Mouse (Mus musculus): ENCODE data around the gene Rab3ip. TPM values are rescaled to one million over a fixed set of nuclear protein-coding genes. Genes with fewer than 3 reads are reported as not detected.

Rab3ip gene
- polyA plus RNA-seq, 1 experiment from 2014 or later: 41.9 TPM

DNA sequence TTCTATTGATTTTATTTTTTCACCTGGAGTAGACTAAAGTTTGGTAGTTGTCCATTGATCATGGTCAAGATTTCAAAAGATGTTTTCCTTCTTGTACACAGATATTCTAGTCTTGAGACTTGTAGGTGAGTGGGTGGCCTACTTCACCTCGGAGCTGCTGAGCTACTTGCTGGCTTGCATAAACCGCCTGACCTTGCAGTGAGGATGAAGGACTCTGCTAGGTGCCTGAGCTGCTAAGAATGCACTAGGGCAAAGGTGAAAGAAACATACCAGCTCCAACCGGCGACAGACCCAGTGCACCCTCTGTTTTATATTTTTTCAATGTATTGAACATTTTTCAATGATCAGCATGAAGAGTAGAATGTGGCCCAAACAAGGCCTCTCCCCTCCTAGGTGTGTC lies 29.7 kb upstream of the Rab3ip start:
- Histone ChIP-seq H3K9ac (replicated peaks) (no peak overlapping the region), H3K27ac (no peak overlapping the region), H3K4me3 (replicated peaks) (no peak overlapping the region), H3K9me3 (no peaks in the 10 kb centered on the region), H3K4me2 (no peak overlapping the region), H3K36me3 (no peaks in the 10 kb centered on the region), H3K27me3 (no peaks in the 10 kb centered on the region), H3K4me1 (replicated peaks) (no peaks in the 10 kb centered on the region)
- no peak for ATAC-seq (ENCODE audit: insufficient number of reproducible peaks, insufficient read depth, low FRiP score, low TSS enrichment, low read depth)
- WGBS: 82% methylated on average over 4 of the region's 4 CpGs

GRCm38 (mm10) chr10:116978841-116979240 lies 28.3 kb upstream of the Rab3ip start:
- H3K27me3 ChIP-seq: no peaks in the 10 kb centered on the region
- H3K9me3 ChIP-seq: no peaks in the 10 kb centered on the region
- no peaks in the 10 kb centered on the region for H3K4me1 ChIP-seq (replicated peaks)
- H3K27ac ChIP-seq: no peak overlapping the region
- ATAC-seq (ENCODE audit: insufficient number of reproducible peaks, insufficient read depth, low FRiP score, low TSS enrichment, low read depth): no peak
- no peak overlapping the region for H3K4me3 ChIP-seq (replicated peaks)
- no peak overlapping the region for H3K9ac ChIP-seq (replicated peaks)
- no peaks in the 10 kb centered on the region for H3K36me3 ChIP-seq
- 88% methylated on average over 9 of the region's 9 CpGs for WGBS
- H3K4me2 ChIP-seq: no peak overlapping the region

GRCm38 (mm10) chr10:116977858-116978257 lies 27.3 kb upstream of the Rab3ip start:
- Histone ChIP-seq H3K4me2 (no peak overlapping the region), H3K36me3 (no peaks in the 10 kb centered on the region), H3K9me3 (no peaks in the 10 kb centered on the region), H3K4me1 (replicated peaks) (no peaks in the 10 kb centered on the region), H3K27me3 (no peaks in the 10 kb centered on the region), H3K27ac (no peak overlapping the region), H3K4me3 (replicated peaks) (no peak overlapping the region), H3K9ac (replicated peaks) (no peak overlapping the region)
- WGBS: 86% methylated on average over 2 of the region's 2 CpGs
- no peak for ATAC-seq (ENCODE audit: insufficient number of reproducible peaks, insufficient read depth, low FRiP score, low TSS enrichment, low read depth)

DNA sequence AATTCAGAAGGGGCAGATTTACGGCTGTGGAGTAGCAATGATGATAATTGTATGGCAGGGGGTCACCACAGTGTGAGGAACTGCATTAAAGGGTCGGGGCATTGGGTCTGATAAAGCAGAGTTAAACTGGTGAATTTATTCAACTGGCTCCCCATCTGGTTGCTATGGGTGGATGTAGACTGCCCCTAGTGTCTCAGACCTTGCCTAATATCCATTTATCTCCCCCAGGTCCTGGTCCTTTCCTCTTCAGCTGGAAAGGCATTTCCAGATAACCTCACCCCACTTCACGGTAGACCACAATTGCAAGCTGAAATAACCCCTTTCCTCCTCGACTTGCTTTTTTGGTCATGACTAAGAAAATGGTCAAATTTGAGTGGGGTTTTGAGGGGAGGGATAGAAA lies 26.9 kb upstream of the Rab3ip start:
- Histone ChIP-seq H3K36me3 (no peaks in the 10 kb centered on the region), H3K4me2 (no peak overlapping the region), H3K9ac (replicated peaks) (no peak overlapping the region), H3K27me3 (no peaks in the 10 kb centered on the region), H3K4me3 (replicated peaks) (no peak overlapping the region), H3K4me1 (replicated peaks) (no peaks in the 10 kb centered on the region), H3K9me3 (no peaks in the 10 kb centered on the region), H3K27ac (no peak overlapping the region)
- WGBS: 43% methylated on average over 4 of the region's 4 CpGs
- ATAC-seq (ENCODE audit: insufficient number of reproducible peaks, insufficient read depth, low FRiP score, low TSS enrichment, low read depth): no peak

GRCm38 (mm10) chr10:116972509-116972908 lies 21.9 kb upstream of the Rab3ip start, which contains the start of gene Gm10271:
TSS of gene Gm10271 (minus strand) at chr10:116972609.
- no peak within 1 kb of the TSS for H3K9ac ChIP-seq (replicated peaks)
- no peaks in the 10 kb centered on the region for H3K27me3 ChIP-seq
- no peaks in the 10 kb centered on the region for H3K4me1 ChIP-seq (replicated peaks)
- H3K4me3 ChIP-seq (replicated peaks): no peak within 1 kb of the TSS
- no peaks in the 10 kb centered on the region for H3K9me3 ChIP-seq
- no peaks in the 10 kb centered on the region for H3K36me3 ChIP-seq
- 92% methylated on average over 6 of the region's 6 CpGs for WGBS
- H3K4me2 ChIP-seq: no peak within 1 kb of the TSS
- ATAC-seq (ENCODE audit: insufficient number of reproducible peaks, insufficient read depth, low FRiP score, low TSS enrichment, low read depth): no peak
- no peak within 1 kb of the TSS for H3K27ac ChIP-seq

DNA sequence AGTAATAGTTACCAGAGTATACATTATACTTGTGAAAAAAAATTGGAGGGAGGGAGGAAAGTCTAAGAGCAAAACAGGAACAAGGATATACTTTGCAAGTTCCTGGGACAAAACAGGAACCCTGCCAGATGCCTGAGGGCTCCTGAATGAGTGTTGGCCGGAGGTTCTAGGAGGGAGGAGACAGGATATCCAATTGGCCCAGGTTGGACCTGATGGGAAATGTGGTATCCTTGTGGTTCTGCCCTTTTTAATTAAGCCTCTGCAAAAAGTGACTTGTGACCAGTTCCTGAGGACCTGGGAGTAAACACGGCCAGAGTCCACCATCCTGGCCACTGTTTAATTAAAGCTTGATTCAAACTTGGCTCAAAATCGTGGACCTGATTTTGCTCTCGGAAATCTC lies 18.2 kb upstream of the Rab3ip start:
- H3K4me3 ChIP-seq (replicated peaks): no peak overlapping the region
- ATAC-seq (ENCODE audit: insufficient number of reproducible peaks, insufficient read depth, low FRiP score, low TSS enrichment, low read depth): no peak
- H3K4me2 ChIP-seq: no peak overlapping the region
- no peaks in the 10 kb centered on the region for H3K4me1 ChIP-seq (replicated peaks)
- 80% methylated on average over 4 of the region's 4 CpGs for WGBS
- no peaks in the 10 kb centered on the region for H3K36me3 ChIP-seq
- H3K27ac ChIP-seq: no peak overlapping the region
- no peaks in the 10 kb centered on the region for H3K27me3 ChIP-seq
- H3K9ac ChIP-seq (replicated peaks): no peak overlapping the region
- H3K9me3 ChIP-seq: no peaks in the 10 kb centered on the region

DNA sequence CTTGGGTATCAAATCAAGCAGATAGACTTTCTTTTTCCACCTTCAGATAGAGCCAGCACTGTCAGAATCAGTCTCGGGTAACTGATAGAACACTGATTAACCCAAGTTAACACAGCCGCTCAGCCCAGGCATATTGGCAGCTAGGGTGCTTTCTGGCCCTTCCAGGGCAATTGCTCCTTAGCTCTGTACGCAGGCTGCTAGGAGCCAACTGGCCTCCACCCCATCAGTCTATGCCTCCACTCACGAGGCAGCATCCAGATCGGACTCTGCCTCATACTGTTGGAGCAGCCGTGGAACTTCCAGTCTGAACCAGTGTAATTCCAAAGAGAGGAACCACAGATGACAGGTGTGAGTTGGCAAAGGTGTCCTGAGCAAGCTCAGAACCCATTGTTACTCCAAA lies 15.5 kb upstream of the Rab3ip start:
- H3K27ac ChIP-seq: no peak overlapping the region
- 0 out of 2 replicates have a peak, but pooled peaks cover 6% of the 10 kb centered on the region for H3K4me1 ChIP-seq (replicated peaks)
- ATAC-seq (ENCODE audit: insufficient number of reproducible peaks, insufficient read depth, low FRiP score, low TSS enrichment, low read depth): no peak
- no peaks in the 10 kb centered on the region for H3K36me3 ChIP-seq
- H3K4me2 ChIP-seq: no peak overlapping the region
- no peak overlapping the region for H3K4me3 ChIP-seq (replicated peaks)
- H3K27me3 ChIP-seq: no peaks in the 10 kb centered on the region
- H3K9ac ChIP-seq (replicated peaks): no peak overlapping the region
- 72% methylated on average over 6 of the region's 6 CpGs for WGBS
- H3K9me3 ChIP-seq: no peaks in the 10 kb centered on the region

- no peak overlapping the region for H3K4me3 ChIP-seq (replicated peaks)
- 43% methylated on average over 5 of the region's 5 CpGs for WGBS
- no peak overlapping the region for H3K27ac ChIP-seq
Observed at GRCm38 (mm10) chr10:116965297-116965696, 14.7 kb upstream of the Rab3ip start.

GRCm38 (mm10) chr10:116964571-116964970 lies 14.0 kb upstream of the Rab3ip start:
- Histone ChIP-seq H3K9me3 (no peaks in the 10 kb centered on the region), H3K4me2 (no peak overlapping the region), H3K4me3 (replicated peaks) (no peak overlapping the region), H3K9ac (replicated peaks) (no peak overlapping the region), H3K27ac (no peak overlapping the region), H3K27me3 (no peaks in the 10 kb centered on the region), H3K36me3 (no peaks in the 10 kb centered on the region), H3K4me1 (replicated peaks) (0 out of 2 replicates have a peak, but pooled peaks cover 6% of the 10 kb centered on the region)
- 88% methylated on average over 4 of the region's 4 CpGs for WGBS
- ATAC-seq (ENCODE audit: insufficient number of reproducible peaks, insufficient read depth, low FRiP score, low TSS enrichment, low read depth): no peak

More at GRCm38 (mm10) chr10:116965297-116965696, 14.7 kb upstream of the Rab3ip start:
- Histone ChIP-seq H3K4me2 (no peak overlapping the region), H3K4me1 (replicated peaks) (0 out of 2 replicates have a peak, but pooled peaks cover 6% of the 10 kb centered on the region), H3K9ac (replicated peaks) (no peak overlapping the region), H3K27me3 (no peaks in the 10 kb centered on the region), H3K9me3 (no peaks in the 10 kb centered on the region), H3K36me3 (no peaks in the 10 kb centered on the region)
- no peak for ATAC-seq (ENCODE audit: insufficient number of reproducible peaks, insufficient read depth, low FRiP score, low TSS enrichment, low read depth)

DNA sequence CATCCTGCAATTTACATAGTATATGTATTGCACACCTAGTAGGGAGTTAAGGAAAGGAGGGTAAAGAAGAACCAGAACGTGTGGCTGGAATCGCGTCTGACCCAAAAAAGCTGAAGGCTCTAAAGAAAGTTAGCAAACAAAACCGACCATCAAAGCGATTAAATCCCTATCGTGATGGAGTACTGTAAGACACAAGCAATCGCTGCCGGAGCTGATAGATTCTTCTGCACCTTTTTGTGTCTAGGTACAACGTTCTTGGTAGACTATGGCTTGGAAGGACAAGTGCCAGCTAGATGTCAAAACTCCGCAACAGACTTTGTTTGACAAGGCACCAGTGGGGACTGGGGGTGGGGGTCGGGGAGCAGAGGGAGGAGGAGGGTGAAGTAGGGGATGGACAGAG lies 13.5 kb upstream of the Rab3ip start:
- Histone ChIP-seq H3K4me2 (0 out of 2 replicates have a peak overlapping the region, but pooled peaks have one; percentile 6), H3K4me1 (replicated peaks) (0 out of 2 replicates have a peak, but pooled peaks cover 6% of the 10 kb centered on the region), H3K9ac (replicated peaks) (no peak overlapping the region), H3K4me3 (replicated peaks) (no peak overlapping the region), H3K27ac (no peak overlapping the region), H3K27me3 (no peaks in the 10 kb centered on the region), H3K9me3 (no peaks in the 10 kb centered on the region), H3K36me3 (no peaks in the 10 kb centered on the region)
- ATAC-seq (ENCODE audit: insufficient number of reproducible peaks, insufficient read depth, low FRiP score, low TSS enrichment, low read depth): no peak
- WGBS: 81% methylated on average over 11 of the region's 11 CpGs

- Histone ChIP-seq H3K9ac (replicated peaks) (no peak overlapping the region), H3K4me3 (replicated peaks) (no peak overlapping the region), H3K36me3 (no peaks in the 10 kb centered on the region), H3K4me2 (no peak overlapping the region), H3K4me1 (replicated peaks) (0 out of 2 replicates have a peak, but pooled peaks cover 6% of the 10 kb centered on the region), H3K27me3 (no peaks in the 10 kb centered on the region), H3K27ac (no peak overlapping the region), H3K9me3 (no peaks in the 10 kb centered on the region)
- ATAC-seq (ENCODE audit: insufficient number of reproducible peaks, insufficient read depth, low FRiP score, low TSS enrichment, low read depth): no peak
- WGBS: 67% methylated on average over 17 of the region's 17 CpGs
Observed at GRCm38 (mm10) chr10:116962803-116963202, 12.2 kb upstream of the Rab3ip start.

DNA sequence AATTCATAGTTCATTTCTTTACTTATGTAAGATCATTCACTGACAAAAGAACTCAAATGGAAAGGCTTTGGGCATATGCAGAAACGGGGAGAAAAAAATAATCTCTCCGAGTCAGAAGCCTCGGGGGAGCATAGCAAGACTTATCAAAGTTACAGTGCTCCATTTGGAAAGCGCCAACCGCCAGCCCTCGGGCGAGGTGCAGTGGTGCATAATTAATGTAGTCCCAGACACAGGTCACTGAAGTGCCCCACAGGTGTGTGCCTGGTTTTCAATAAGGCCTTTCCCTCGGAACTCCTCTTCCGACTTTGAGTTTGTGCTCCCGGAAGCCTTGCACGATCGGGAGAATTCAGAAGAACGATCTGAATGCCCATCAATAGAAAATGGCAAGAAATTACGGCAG lies 11.6 kb upstream of the Rab3ip start:
- Histone ChIP-seq H3K9ac (replicated peaks) (no peak overlapping the region), H3K36me3 (no peaks in the 10 kb centered on the region)

More for the DNA sequence above, 11.6 kb upstream of the Rab3ip start:
- H3K9me3 ChIP-seq: no peaks in the 10 kb centered on the region
- WGBS: 71% methylated on average over 14 of the region's 14 CpGs
- 0 out of 2 replicates have a peak, but pooled peaks cover 6% of the 10 kb centered on the region for H3K4me1 ChIP-seq (replicated peaks)
- H3K4me2 ChIP-seq: no peak overlapping the region
- no peaks in the 10 kb centered on the region for H3K27me3 ChIP-seq
- H3K4me3 ChIP-seq (replicated peaks): no peak overlapping the region
- ATAC-seq (ENCODE audit: insufficient number of reproducible peaks, insufficient read depth, low FRiP score, low TSS enrichment, low read depth): no peak
- no peak overlapping the region for H3K27ac ChIP-seq
